Mouse (Mus musculus): ENCODE measurements around the gene Traf3ip1. TPM values are rescaled to one million over a fixed set of nuclear protein-coding genes. Genes with fewer than 3 reads are reported as not detected.

The Traf3ip1 gene
- total and polyA plus RNA-seq, 3 experiments = 13.6 to 19.6 TPM; not detected in 1

DNA sequence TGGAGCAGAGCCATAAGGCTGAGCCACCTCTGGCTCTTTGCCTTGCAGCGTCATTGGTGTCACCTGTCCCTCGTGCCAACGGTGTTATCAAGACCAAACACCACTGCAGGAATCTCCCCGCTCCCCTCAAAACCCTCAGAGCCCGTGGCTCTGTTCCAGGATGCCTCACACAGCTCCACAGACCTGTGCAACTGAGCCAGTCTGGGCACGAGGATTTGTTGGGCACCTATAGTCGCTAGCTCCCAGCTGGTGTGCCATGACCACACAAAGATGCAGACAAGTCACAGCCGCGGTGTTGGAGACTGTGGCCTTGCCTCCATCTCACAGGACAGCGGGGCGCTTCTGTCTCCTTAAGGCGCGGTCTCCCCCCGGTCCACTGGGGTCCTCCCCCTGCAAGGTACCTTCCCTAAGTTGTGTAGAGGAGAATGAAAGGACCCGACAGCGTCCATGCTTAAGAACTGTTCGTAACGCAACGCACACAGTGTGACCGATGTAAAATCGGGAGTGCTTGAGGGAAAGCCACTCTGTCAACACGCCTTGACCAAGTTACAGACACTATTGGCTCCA, 45.3 kb downstream of the Traf3ip1 start (continued):
- TF ChIP-seq USF2 (IDR thresholded peaks at IDR 0.05; ENCODE audit: borderline replicate concordance in 1 of 2, insufficient read depth in 1 of 2, low read depth in 1 of 2, low read length in 2 of 2) = no peak
- peak; percentile 76 for TF ChIP-seq MXI1 (IDR thresholded peaks at IDR 0.05; ENCODE audit: low read depth, low read length)
- TF ChIP-seq MAZ (IDR thresholded peaks at IDR 0.05; ENCODE audit: low read depth, low read length) = peak; percentile 80; the same call in 1 of the 2 replicates
- peak; percentile 18; the same call in 1 of the 2 replicates for TF ChIP-seq MYB (IDR thresholded peaks at IDR 0.05; ENCODE audit: low read depth, low read length)
- no peak for TF ChIP-seq POLR2A (IDR thresholded peaks at IDR 0.05; ENCODE audit: control insufficient read depth in 1 of 2, insufficient read depth in 1 of 2, low read depth in 1 of 2, low read length in 2 of 2, poor library complexity in 1 of 2)
- TF ChIP-seq E2F4 (IDR thresholded peaks at IDR 0.05; ENCODE audit: borderline replicate concordance, low read depth, low read length) = no peak
- peak; percentile 7; the same call in 1 of the 2 replicates for TF ChIP-seq TBP (IDR thresholded peaks at IDR 0.05; ENCODE audit: low read depth, low read length)
- peak; percentile 78 for TF ChIP-seq TAL1 (IDR thresholded peaks at IDR 0.05; ENCODE audit: low read length)

GRCm38 (mm10) chr1:91540271-91540826, 45.9 kb downstream of the Traf3ip1 start, which contains the start of gene Asb1:
Gene Asb1 (plus strand): TSS chr1:91540544.
- peak; percentile 100 for DNase-seq (ENCODE audit: low read depth, low spot score)
- Histone ChIP-seq H3K4me3 (ENCODE audit: control insufficient read depth in 1 of 2, insufficient read depth in 1 of 2, low read depth in 2 of 2, low read length in 2 of 2) (peak within 1 kb of the TSS; percentile 60 to 93), H3K4me1 (ENCODE audit: control insufficient read depth in 1 of 2, insufficient read depth in 2 of 2, low read length in 2 of 2) (peaks cover 27 to 37% of the 10 kb centered on the region in 2 experiments), H3K27ac (ENCODE audit: control insufficient read depth, low read depth, low read length) (peak within 1 kb of the TSS; percentile 90), H3K27me3 (ENCODE audit: control insufficient read depth in 1 of 2, insufficient read depth in 2 of 2, low read length in 2 of 2) (no peaks in the 10 kb centered on the region), H3K79me2 (ENCODE audit: control insufficient read depth, insufficient read depth, low read length, poor library complexity) (peaks cover 25% of the 10 kb centered on the region), H3K9ac (ENCODE audit: control insufficient read depth, low read depth, low read length, poor library complexity, severe bottlenecking) (peak within 1 kb of the TSS; percentile 77), H3K36me3 (ENCODE audit: control insufficient read depth in 1 of 2, insufficient read depth in 2 of 2, low read length in 2 of 2) (peaks cover 9 to 39% of the 10 kb centered on the region in 2 experiments), H3K9me3 (replicated peaks; ENCODE audit: insufficient read depth, low read length) (no peaks in the 10 kb centered on the region)
- peak; percentile 29 to 95; a peak in 3 of 4 replicates for TF ChIP-seq EP300 (IDR thresholded peaks at IDR 0.05; ENCODE audit: low read depth in 1 of 2, low read length in 2 of 2)
- peak; percentile 83 for TF ChIP-seq ETS1 (IDR thresholded peaks at IDR 0.05; ENCODE audit: low read depth, low read length)
- TF ChIP-seq NELFE (IDR thresholded peaks at IDR 0.05; ENCODE audit: low read depth, low read length) = peak; percentile 89
- no peak for TF ChIP-seq ZC3H11A (IDR thresholded peaks at IDR 0.05; ENCODE audit: low read depth, low read length)
- peak; percentile 58; the same call in 1 of the 2 replicates for TF ChIP-seq TCF12 (IDR thresholded peaks at IDR 0.05; ENCODE audit: low read depth, low read length)
- TF ChIP-seq POLR2AphosphoS2 (IDR thresholded peaks at IDR 0.05; ENCODE audit: low read length) = peak; percentile 98
- peak; percentile 81 for TF ChIP-seq GATA1 (IDR thresholded peaks at IDR 0.05; ENCODE audit: low read depth, low read length)
- TF ChIP-seq ELF1 (IDR thresholded peaks at IDR 0.05; ENCODE audit: low read depth, low read length) = peak; percentile 97
- peak; percentile 92; the same call in 1 of the 2 replicates for TF ChIP-seq ZMIZ1 (IDR thresholded peaks at IDR 0.05; ENCODE audit: low read depth, low read length)
- TF ChIP-seq SIN3A (IDR thresholded peaks at IDR 0.05; ENCODE audit: low read length) = peak; percentile 98
- peak; percentile 87 for TF ChIP-seq MXI1 (IDR thresholded peaks at IDR 0.05; ENCODE audit: low read depth, low read length)
- TF ChIP-seq USF1 (IDR thresholded peaks at IDR 0.05; ENCODE audit: low read depth, low read length) = peak; percentile 47; the same call in 1 of the 2 replicates
- TF ChIP-seq ZNF384 (IDR thresholded peaks at IDR 0.05; ENCODE audit: low read depth, low read length) = no peak
- peak; percentile 97 for TF ChIP-seq MAZ (IDR thresholded peaks at IDR 0.05; ENCODE audit: low read depth, low read length)
- TF ChIP-seq MAX (IDR thresholded peaks at IDR 0.05; ENCODE audit: low read length) = no peak
- peak; percentile 88 for TF ChIP-seq HCFC1 (IDR thresholded peaks at IDR 0.05; ENCODE audit: low read depth, low read length)
- TF ChIP-seq NRF1 (IDR thresholded peaks at IDR 0.05; ENCODE audit: insufficient read depth, low read depth, low read length, poor library complexity, severe bottlenecking) = peak; percentile 3; the same call in 1 of the 2 replicates
- TF ChIP-seq BHLHE40 (IDR thresholded peaks at IDR 0.05; ENCODE audit: borderline replicate concordance, low read depth, low read length) = no peak
- peak; percentile 86 to 97 for TF ChIP-seq POLR2A (IDR thresholded peaks at IDR 0.05; ENCODE audit: control insufficient read depth in 1 of 2, insufficient read depth in 1 of 2, low read depth in 1 of 2, low read length in 2 of 2, poor library complexity in 1 of 2)
- TF ChIP-seq MYB (IDR thresholded peaks at IDR 0.05; ENCODE audit: low read depth, low read length) = peak; percentile 96
- TF ChIP-seq TBP (IDR thresholded peaks at IDR 0.05; ENCODE audit: low read depth, low read length) = peak; percentile 77
- TF ChIP-seq MYC (IDR thresholded peaks at IDR 0.05; ENCODE audit: low read depth, low read length) = no peak

Measured in MEL (cell line).